Mouse (Mus musculus): ENCODE data around the gene Pkp4.

DNA sequence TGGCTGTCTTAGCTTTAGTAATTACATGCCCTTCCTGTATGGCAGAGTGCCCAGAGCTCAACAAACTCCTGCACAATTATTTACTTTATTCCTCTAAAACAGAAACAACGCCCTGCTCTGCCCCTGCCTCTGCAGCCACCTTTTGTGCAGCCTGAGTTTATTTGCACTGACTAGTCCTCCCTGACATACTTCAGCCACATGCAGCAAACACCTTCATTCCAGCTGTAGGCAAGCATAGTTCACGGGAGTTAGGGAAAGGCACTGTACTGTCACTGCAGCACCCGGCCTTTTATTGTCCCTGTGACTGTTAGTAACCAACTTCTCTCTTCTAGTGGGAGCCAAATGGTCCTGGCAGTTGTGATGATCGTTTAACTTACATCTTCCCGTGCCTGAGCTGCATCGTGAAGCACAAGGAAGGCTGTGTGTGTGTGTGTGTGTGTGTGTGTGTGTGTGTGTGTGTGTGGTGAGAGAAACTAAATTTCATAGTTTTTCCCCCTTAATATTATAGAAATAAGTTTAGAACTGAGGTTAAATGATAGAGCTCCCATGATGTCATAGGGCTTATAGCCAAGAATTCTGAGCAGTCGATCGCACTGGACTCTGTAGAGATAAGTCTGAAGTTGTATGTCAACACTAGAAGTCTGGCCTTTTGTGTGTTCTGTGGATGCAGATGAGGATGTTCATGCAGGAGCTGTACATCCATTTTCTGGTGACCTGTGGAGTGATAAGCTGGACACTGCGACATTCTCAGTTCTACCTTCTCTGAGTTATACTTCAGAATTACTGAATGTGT is 59.5 kb downstream of the Pkp4 start:
- TF ChIP-seq EP300 (IDR thresholded peaks at IDR 0.05): peak; percentile 71
- no peak for TF ChIP-seq CTCF (IDR thresholded peaks at IDR 0.05)
